Mouse (Mus musculus) naive thymus-derived CD4-positive, alpha-beta T cell, adult 2 months (primary cell): ENCODE results near the gene Fam172a.

Source experiments
- DNase-seq: peaks from one replicate; pipeline ENCODE4 v3.0.0-alpha.2; 2011; ENCODE audit warnings: low read depth

The Fam172a gene

GRCm38 (mm10) chr13:78099746-78100530, 398.1 kb downstream of the Fam172a start:
- no peak for DNase-seq

GRCm38 (mm10) chr13:78100664-78101063, 398.8 kb downstream of the Fam172a start:
- DNase-seq, result no peak

- no peak for DNase-seq
These were observed 400.5 kb downstream of the Fam172a start for GRCm38 (mm10) chr13:78102337-78102736.

- DNase-seq, result no peak
These were observed 403.0 kb downstream of the Fam172a start for GRCm38 (mm10) chr13:78104851-78105250.

- no peak for DNase-seq
These were observed 408.8 kb downstream of the Fam172a start for GRCm38 (mm10) chr13:78110648-78111047.

- DNase-seq, result no peak
These were observed 412.1 kb downstream of the Fam172a start for GRCm38 (mm10) chr13:78113978-78114377.

GRCm38 (mm10) chr13:78118715-78119114, 416.9 kb downstream of the Fam172a start:
- DNase-seq, result no peak

GRCm38 (mm10) chr13:78121991-78122390, 420.2 kb downstream of the Fam172a start:
- DNase-seq, result no peak

- no peak for DNase-seq
These were observed 422.1 kb downstream of the Fam172a start for GRCm38 (mm10) chr13:78123911-78124426.

GRCm38 (mm10) chr13:78157465-78157864, 455.6 kb downstream of the Fam172a start:
- DNase-seq, result no peak

GRCm38 (mm10) chr13:78162149-78162548, 460.3 kb downstream of the Fam172a start:
- peak; percentile 12 for DNase-seq

- peak; percentile 33 for DNase-seq
These were observed 461.5 kb downstream of the Fam172a start for GRCm38 (mm10) chr13:78163087-78163958.

GRCm38 (mm10) chr13:78164941-78165340, 463.1 kb downstream of the Fam172a start:
- no peak for DNase-seq

- no peak for DNase-seq
These were observed 466.3 kb downstream of the Fam172a start for GRCm38 (mm10) chr13:78168166-78168565.

- no peak for DNase-seq
These were observed 469.5 kb downstream of the Fam172a start for GRCm38 (mm10) chr13:78171320-78171719.

- no peak for DNase-seq
These were observed 470.3 kb downstream of the Fam172a start for GRCm38 (mm10) chr13:78171984-78172636.

GRCm38 (mm10) chr13:78172861-78173260, 471.0 kb downstream of the Fam172a start:
- DNase-seq, result no peak

GRCm38 (mm10) chr13:78174191-78174590, 472.4 kb downstream of the Fam172a start:
- DNase-seq, result no peak

GRCm38 (mm10) chr13:78174891-78175290, 473.1 kb downstream of the Fam172a start:
- DNase-seq, result no peak

- DNase-seq, result no peak
These were observed 474.1 kb downstream of the Fam172a start for GRCm38 (mm10) chr13:78175821-78176380.

- no peak for DNase-seq
These were observed 475.6 kb downstream of the Fam172a start for GRCm38 (mm10) chr13:78177381-78177950.

- no peak for DNase-seq
These were observed 476.2 kb downstream of the Fam172a start for GRCm38 (mm10) chr13:78178021-78178420.
